Mouse (Mus musculus) liver, embryonic 14.5 days (tissue): ENCODE data around the gene Ppp2r5c.

Experiments
- CTCF ChIP-seq: IDR thresholded peaks from 2 replicates; pipeline ENCODE4 v1.5.1; 2016; ENCODE audit warnings: antibody characterized with exemption, low read depth, control low read depth
- EP300 ChIP-seq: IDR thresholded peaks from 2 replicates; pipeline ENCODE4 v1.6.1; 2016; ENCODE audit warnings: antibody characterized with exemption, low read depth

GRCm38 (mm10) chr12:110493597-110494369 is 46.9 kb downstream of the Ppp2r5c start:
- no peak for TF ChIP-seq EP300
- TF ChIP-seq CTCF, result no peak
